Mouse (Mus musculus) ovary, postnatal 14 days (tissue): ENCODE results near the gene Gpatch3.

Experiments
- DNase-seq: peaks from one replicate; pipeline ENCODE4 v3.0.0; 2022; ENCODE audit warnings: low spot score

The Gpatch3 gene

GRCm38 (mm10) chr4:133620668-133621067 is 46.1 kb downstream of the Gpatch3 start:
- no peak for DNase-seq

DNA sequence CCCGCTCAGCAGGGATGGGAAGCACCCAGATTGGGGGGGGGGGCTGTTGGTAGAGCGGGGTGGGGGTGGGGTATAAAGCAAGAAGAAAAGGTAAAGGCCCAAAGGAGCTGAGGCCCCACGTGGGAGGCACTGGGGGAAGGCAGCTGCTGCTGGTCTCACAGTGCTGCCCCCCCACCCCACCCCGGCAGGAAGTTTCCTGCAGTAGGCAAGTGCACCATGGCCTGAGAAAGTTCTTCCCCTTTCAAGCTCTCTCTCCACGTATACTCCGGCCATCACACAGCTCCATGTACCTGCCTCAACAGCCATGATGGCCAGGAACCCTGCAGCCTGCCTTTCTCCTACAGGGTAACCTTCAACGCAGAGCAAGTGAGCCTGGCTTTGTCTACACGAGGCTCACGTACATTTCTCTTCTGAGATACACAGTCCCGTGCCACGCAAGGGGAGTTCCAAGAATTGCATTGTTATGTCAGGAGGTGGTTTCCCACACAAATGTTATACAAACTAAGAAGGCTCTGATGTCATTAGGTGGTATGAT is 47.7 kb downstream of the Gpatch3 start:
- DNase-seq, result no peak

DNA sequence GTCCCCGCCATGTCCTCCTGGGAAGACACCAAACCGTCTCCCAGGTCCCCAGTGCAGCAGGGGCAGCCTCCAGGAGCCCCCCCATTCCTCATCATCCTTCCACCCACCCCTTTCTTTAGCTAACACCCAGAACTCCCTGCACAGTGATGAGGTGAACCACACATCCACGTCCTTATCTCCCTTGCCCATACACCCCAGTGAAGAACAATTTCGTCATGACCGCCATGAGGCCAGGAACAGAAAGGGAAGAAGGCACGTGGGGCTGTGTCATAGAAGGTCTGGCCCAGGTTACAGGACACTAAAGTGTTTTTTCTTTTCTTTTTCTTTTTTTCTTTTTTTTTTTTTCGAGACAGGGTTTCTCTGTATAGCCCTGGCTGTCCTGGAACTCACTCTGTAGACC is 50.3 kb downstream of the Gpatch3 start:
- DNase-seq, result no peak

DNA sequence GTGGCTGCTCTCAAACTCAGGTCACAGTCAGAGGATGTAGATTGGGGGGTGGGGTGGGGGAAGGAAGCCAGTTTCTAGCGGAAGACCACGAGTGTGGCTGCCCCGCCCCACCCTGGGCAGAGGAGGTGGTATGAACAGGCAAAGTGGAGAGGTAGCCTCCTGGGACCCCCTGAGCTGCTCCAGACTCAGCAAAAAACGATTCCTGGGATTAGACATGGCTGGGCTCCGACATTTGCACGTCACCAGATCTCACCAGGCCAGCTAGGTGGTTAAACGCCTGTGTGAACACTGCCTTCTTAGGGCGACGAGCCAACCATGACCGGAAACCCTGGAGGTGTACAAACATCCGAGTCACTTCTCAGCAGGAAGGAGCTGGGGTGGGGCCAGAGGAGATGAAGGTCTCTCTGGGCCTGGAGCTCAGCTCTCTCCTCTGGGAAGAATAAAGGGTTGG is 51.1 kb downstream of the Gpatch3 start:
- DNase-seq, result no peak

DNA sequence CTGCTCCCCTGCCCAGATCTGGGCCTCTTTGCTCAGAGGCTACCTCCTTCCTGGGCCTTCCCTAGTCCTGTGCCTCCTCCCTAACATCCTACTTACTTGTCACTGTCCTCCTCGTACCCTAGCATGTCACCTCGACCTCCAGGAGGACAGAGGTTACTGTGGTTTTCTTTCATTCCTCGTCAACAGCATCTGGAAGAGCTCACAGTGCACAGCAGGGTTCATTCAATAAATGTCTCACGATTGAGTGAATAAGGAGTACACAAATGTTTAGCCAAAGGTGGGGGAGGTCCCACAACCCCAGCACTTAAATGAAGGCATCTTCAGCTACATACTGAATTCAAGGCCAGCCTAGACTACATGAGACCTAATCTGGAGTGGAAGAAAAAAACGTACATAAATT is 51.7 kb downstream of the Gpatch3 start:
- DNase-seq, result no peak

- DNase-seq, result no peak
These were observed 52.1 kb downstream of the Gpatch3 start for GRCm38 (mm10) chr4:133626621-133627020.

DNA sequence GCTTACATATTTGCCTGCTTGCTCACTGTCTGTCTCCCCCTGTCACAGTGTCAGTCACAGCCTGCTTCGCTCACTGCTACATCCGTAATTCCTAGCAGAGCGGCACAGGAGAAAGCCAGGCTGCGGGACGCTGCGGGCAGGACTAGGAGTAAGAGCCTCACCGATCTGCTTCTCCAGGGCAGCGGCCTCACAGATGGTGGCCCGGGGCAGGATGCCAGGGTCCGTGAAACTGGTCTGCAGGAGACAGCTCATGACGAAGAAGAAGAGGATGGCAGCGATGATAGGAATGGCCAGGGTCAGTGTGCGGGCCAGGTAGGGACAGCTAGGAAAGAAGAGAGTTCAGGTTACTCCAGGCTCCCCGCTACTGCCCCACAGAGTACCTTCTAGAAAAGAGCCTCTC is 52.5 kb downstream of the Gpatch3 start:
- DNase-seq, result no peak

DNA sequence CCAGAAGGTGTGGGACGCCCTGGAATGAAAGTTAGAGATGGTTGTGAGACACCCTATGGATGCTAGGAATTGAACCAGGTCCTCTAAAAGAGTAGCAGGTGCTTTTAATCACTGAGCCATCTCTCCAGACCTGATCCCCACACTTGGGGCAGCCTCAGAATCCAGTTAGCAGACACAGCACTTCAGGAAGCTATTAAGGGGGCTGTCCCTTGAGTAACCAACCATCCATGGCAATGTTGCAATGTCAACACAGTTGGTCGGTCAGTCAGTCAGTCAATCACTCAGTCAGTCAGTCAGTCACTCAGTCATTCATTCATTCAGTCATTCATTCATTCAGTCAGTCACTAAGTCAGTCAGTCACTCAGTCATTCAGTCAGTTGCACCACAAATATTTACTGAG is 54.0 kb downstream of the Gpatch3 start:
- no peak for DNase-seq

GRCm38 (mm10) chr4:133629191-133629590 is 54.6 kb downstream of the Gpatch3 start:
- DNase-seq, result no peak

GRCm38 (mm10) chr4:133630326-133630920 is 55.9 kb downstream of the Gpatch3 start:
- no peak for DNase-seq

GRCm38 (mm10) chr4:133631071-133631768 is 56.7 kb downstream of the Gpatch3 start:
- DNase-seq, result no peak

DNA sequence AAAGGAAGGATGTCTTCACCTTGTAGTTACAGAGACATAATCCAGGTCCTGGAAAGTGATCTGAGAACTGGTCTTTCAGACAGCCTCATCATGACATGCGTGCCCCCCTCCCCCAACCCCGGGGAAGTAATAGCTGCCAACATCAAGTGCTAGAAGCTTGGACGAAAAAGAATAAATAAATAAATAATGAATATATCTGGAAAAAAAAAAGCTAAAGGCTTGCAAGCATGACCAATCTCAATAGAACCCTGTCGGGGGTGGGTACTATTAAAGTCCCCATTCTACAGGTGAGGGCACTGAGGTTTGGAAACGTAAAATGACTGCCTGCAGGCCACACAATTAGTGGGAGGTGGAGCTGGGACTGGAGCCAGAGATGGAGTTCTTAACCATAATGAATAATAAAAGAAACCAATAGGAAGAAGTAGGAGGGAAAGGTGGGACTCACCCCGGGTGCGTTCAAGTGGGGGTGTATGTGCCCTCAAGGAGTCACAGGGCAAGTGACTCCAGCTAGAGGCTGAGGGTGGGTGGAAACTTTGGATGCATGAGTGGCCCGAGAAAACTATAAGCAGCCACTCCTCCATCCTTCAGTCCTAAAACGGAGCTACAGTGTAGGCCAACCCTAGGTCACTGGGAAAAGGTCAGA is 57.3 kb downstream of the Gpatch3 start:
- no peak for DNase-seq

- no peak for DNase-seq
These were observed 58.2 kb downstream of the Gpatch3 start for GRCm38 (mm10) chr4:133632483-133633327.

DNA sequence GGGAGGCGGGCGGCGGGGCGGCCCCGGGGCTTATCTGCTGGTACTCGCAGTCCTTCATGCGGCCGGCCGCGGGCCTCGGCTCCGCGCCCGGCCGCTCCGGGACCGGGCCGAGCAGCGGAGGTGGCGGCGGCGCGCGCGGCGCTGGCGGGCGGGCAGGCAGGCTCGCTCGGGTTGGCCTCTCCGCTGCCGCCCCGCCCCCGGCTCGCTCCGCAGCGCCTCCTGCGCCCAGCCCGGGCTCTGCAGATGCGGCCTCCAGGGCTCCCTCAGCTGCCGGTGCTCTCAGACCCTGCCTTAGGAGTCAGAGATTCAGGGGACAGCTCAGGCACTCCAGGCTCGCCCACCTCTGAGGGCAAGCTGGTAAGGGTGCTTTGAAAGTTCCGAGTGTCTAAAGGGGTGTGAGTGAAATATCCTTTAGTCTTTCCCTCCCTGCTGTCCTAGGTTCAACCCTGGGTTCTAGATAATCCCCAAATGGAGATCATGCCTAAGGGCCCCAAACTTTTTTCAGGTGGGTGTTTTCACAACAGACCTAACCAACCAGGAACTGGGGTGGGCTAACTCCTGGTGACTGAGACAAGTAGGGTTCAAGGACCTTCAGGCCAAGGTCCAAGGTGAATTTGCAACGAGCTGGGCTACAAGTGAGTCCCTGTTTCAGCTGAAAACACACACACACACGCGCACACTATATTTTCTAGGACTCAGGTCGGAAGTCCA is 58.9 kb downstream of the Gpatch3 start:
- DNase-seq, result peak; percentile 91
